Mouse (Mus musculus) intestine, postnatal 0 days (tissue): ENCODE measurements around the gene Endou. TPM values are rescaled to one million over a fixed set of nuclear protein-coding genes. Genes with fewer than 3 reads are reported as not detected.

Experiments
- ATAC-seq: fragments of 200-750 bp; cut with Nextera tagmentation; 2 replicates; pipeline ENCODE4 v1.8.0; 2017; ENCODE audit warnings: mild to moderate bottlenecking, moderate TSS enrichment, moderate library complexity
- H3K27ac ChIP-seq: fragments of 300-500 bp; sonication (generic); 2 replicates; pipeline ENCODE4 v1.5.1; 2014; ENCODE audit warnings: mild to moderate bottlenecking, low read depth, low read length, moderate library complexity
- H3K27me3 ChIP-seq: fragments of 300-500 bp; sonication (generic); replicated peaks from 2 replicates; pipeline ENCODE4 v1.6.1; 2014; ENCODE audit warnings: low read length, mixed read lengths; ENCODE audit not compliant: control insufficient read depth, insufficient read depth
- H3K36me3 ChIP-seq: fragments of 300-500 bp; sonication (generic); 2 replicates; pipeline ENCODE4 v1.6.1; 2014; ENCODE audit warnings: mild to moderate bottlenecking, moderate library complexity; ENCODE audit not compliant: control insufficient read depth, insufficient read depth
- H3K4me1 ChIP-seq: fragments of 300-500 bp; sonication (generic); replicated peaks from 2 replicates; pipeline ENCODE4 v1.6.1; 2014; ENCODE audit warnings: antibody characterized with exemption, low read length, mixed read lengths; ENCODE audit not compliant: control insufficient read depth, insufficient read depth
- H3K4me2 ChIP-seq: fragments of 300-500 bp; sonication (generic); replicated peaks from 2 replicates; pipeline ENCODE4 v1.6.1; 2014; ENCODE audit warnings: low read depth, mild to moderate bottlenecking, moderate library complexity
- H3K4me3 ChIP-seq: fragments of 300-500 bp; sonication (generic); 2 replicates; pipeline ENCODE4 v1.5.1; 2014; ENCODE audit warnings: low read depth, low read length
- H3K9ac ChIP-seq: fragments of 300-500 bp; sonication (generic); 2 replicates; pipeline ENCODE4 v1.6.1; 2014; ENCODE audit warnings: mild to moderate bottlenecking, low read depth, low read length
- H3K9me3 ChIP-seq: fragments of 300-500 bp; sonication (generic); 2 replicates; pipeline ENCODE4 v1.6.1; 2016; ENCODE audit warnings: mixed run types; ENCODE audit not compliant: control insufficient read depth
- CTCF ChIP-seq: sonication (generic); IDR thresholded peaks from 2 replicates; pipeline ENCODE4 v1.5.1; 2016; ENCODE audit warnings: low read depth, mild to moderate bottlenecking, control low read depth, antibody characterized with exemption, moderate library complexity
- WGBS: fragments of 180-500 bp; shearing (Covaris S2); extraction: QIAGEN DNeasy Blood & Tissue Kit; methylation state at CpG from one replicate; pipeline ENCODE4 v1.1.7; 2014; 5-methylcytosine and 5-hydroxymethylcytosine counted together
- polyA plus RNA-seq: library from polyadenylated mRNA; unstranded; fragments of >200 nt; fragmentation: Nextera tagmentation; extraction: Ambion mirVana; gene quantifications from 2 replicates; pipeline ENCODE4 v1.2.1, GENCODE M21; 2015

Gene Endou
- polyA plus RNA-seq, 1 experiment from 2014 or later, result 0.40 TPM

- no peak for TF ChIP-seq CTCF
Observed at GRCm38 (mm10) chr15:97721008-97721701, 10.0 kb downstream of the Endou start.

GRCm38 (mm10) chr15:97720026-97720675 lies 11.0 kb downstream of the Endou start:
- no peak overlapping the region for H3K9ac ChIP-seq
- no peaks in the 10 kb centered on the region for H3K4me1 ChIP-seq
- WGBS, result 78% methylated on average over 12 of the region's 12 CpGs
- H3K27ac ChIP-seq, result no peak overlapping the region
- H3K4me2 ChIP-seq, result no peak overlapping the region
- H3K36me3 ChIP-seq, result no peaks in the 10 kb centered on the region
- H3K4me3 ChIP-seq, result no peak overlapping the region
- H3K9me3 ChIP-seq, result no peaks in the 10 kb centered on the region
- ATAC-seq, result no peak
- no peaks in the 10 kb centered on the region for H3K27me3 ChIP-seq
- no peak for TF ChIP-seq CTCF

More at GRCm38 (mm10) chr15:97721008-97721701, 10.0 kb downstream of the Endou start:
- H3K4me2 ChIP-seq, result no peak overlapping the region
- no peak overlapping the region for H3K27ac ChIP-seq
- H3K9ac ChIP-seq, result no peak overlapping the region
- H3K4me3 ChIP-seq, result no peak overlapping the region
- WGBS, result 71% methylated on average over 15 of the region's 15 CpGs
- no peaks in the 10 kb centered on the region for H3K4me1 ChIP-seq
- no peaks in the 10 kb centered on the region for H3K9me3 ChIP-seq
- no peaks in the 10 kb centered on the region for H3K27me3 ChIP-seq
- ATAC-seq, result no peak
- H3K36me3 ChIP-seq, result no peaks in the 10 kb centered on the region

GRCm38 (mm10) chr15:97719494-97719893 lies 11.6 kb downstream of the Endou start:
- Histone ChIP-seq H3K9ac (no peak overlapping the region), H3K27me3 (no peaks in the 10 kb centered on the region), H3K36me3 (no peaks in the 10 kb centered on the region), H3K9me3 (no peaks in the 10 kb centered on the region), H3K4me2 (no peak overlapping the region), H3K4me1 (no peaks in the 10 kb centered on the region), H3K27ac (no peak overlapping the region), H3K4me3 (no peak overlapping the region)
- no peak for ATAC-seq
- WGBS, result 91% methylated on average over 12 of the region's 12 CpGs
- TF ChIP-seq CTCF, result no peak

GRCm38 (mm10) chr15:97718535-97719155 lies 12.5 kb downstream of the Endou start:
- Histone ChIP-seq H3K27ac (no peak overlapping the region), H3K4me3 (no peak overlapping the region), H3K9ac (no peak overlapping the region), H3K4me2 (no peak overlapping the region), H3K4me1 (no peaks in the 10 kb centered on the region), H3K36me3 (no peaks in the 10 kb centered on the region), H3K27me3 (no peaks in the 10 kb centered on the region), H3K9me3 (no peaks in the 10 kb centered on the region)
- TF ChIP-seq CTCF, result no peak
- no peak for ATAC-seq
- WGBS, result 82% methylated on average over 8 of the region's 8 CpGs

- peak; percentile 40; the same call in 1 of the 2 replicates for ATAC-seq
- H3K4me3 ChIP-seq, result no peak overlapping the region
- 23% methylated on average over 12 of the region's 12 CpGs for WGBS
Observed at GRCm38 (mm10) chr15:97717861-97718534, 13.1 kb downstream of the Endou start.

GRCm38 (mm10) chr15:97716782-97717181 lies 14.4 kb downstream of the Endou start:
- Histone ChIP-seq H3K9ac (no peak overlapping the region), H3K4me1 (no peaks in the 10 kb centered on the region), H3K9me3 (no peaks in the 10 kb centered on the region), H3K4me2 (no peak overlapping the region), H3K27me3 (no peaks in the 10 kb centered on the region), H3K27ac (no peak overlapping the region), H3K36me3 (no peaks in the 10 kb centered on the region), H3K4me3 (no peak overlapping the region)
- TF ChIP-seq CTCF, result no peak
- WGBS, result 85% methylated on average over 11 of the region's 11 CpGs
- no peak for ATAC-seq

More at GRCm38 (mm10) chr15:97717861-97718534, 13.1 kb downstream of the Endou start:
- Histone ChIP-seq H3K27me3 (no peaks in the 10 kb centered on the region), H3K36me3 (no peaks in the 10 kb centered on the region), H3K4me1 (no peaks in the 10 kb centered on the region), H3K27ac (no peak overlapping the region), H3K9me3 (no peaks in the 10 kb centered on the region), H3K4me2 (no peak overlapping the region), H3K9ac (no peak overlapping the region)
- peak; percentile 87 for TF ChIP-seq CTCF
